In the genomic region with DNA sequence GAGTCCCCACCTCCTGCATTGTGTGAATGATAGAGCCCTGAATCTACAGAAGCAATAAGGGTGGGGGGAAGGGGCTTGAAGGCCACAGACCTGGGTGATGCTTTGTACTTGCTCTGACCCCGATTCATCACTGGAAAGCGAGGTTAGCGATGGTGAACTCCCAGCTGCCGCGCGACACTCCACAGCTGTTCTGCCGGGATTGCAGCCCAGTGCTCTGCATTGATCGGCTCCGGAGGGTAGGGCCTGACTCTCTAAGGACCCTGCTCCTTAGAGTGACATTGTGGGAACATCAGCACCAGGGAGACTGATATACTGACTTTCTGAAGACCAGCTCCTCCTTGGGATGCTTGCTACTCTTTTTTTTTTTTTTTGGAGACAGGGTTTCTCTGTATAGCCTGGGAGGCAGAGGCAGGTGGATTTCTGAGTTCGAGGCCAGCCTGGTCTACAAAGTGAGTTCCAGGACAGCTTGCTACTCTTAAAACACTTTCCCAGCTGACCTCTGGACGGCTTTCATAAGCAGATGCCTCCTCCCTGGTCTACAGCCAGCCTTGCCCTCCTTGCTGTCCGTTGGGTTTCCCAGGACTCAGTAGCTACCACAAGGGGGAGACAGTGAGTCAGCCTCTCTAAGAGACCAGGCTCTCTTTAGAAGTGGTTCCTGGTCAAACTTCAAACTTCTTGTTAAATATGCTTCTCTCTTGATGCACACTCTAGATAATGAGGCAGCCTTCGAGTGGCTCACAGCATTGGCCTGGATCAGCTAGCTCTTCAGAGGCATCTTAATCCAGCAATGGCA, we compare ENCODE assay signal across 8 mouse cellular contexts. TPM values are rescaled to one million over a fixed set of nuclear protein-coding genes. Genes with fewer than 3 reads are reported as not detected.
DNase-seq lines count a peak whose midpoint lies in the region; ATAC-seq and TF ChIP-seq lines count a peak whose summit lies in the region.

No protein-coding gene starts in this region.

- no peaks in the 10 kb centered on the region for H3K4me1 ChIP-seq in bone marrow macrophage, adult 2 months (ENCODE audit: control insufficient read depth, insufficient read depth, low read length)
- H3K4me1 ChIP-seq in limb, embryonic 11.5 days (ENCODE audit: control insufficient read depth, insufficient read depth, low read length), result 0 out of 2 replicates have a peak, but pooled peaks cover 4% of the 10 kb centered on the region

- peak; percentile 64 for TF ChIP-seq CTCF in bone marrow macrophage, adult 2 months (IDR thresholded peaks at IDR 0.05; ENCODE audit: low read depth, low read length)

- no peaks in the 10 kb centered on the region for H3K27me3 ChIP-seq in limb, embryonic 11.5 days (ENCODE audit: control insufficient read depth, insufficient read depth, low read length)

- no peak overlapping the region for H3K27ac ChIP-seq in bone marrow macrophage, adult 2 months (ENCODE audit: insufficient read depth, low read depth, low read length)
- H3K27ac ChIP-seq in limb, embryonic 11.5 days (replicated peaks; ENCODE audit: low read depth, low read length), result no peak overlapping the region

- no peak overlapping the region for H3K9ac ChIP-seq in limb, embryonic 11.5 days (ENCODE audit: low read length)

- DNase-seq in 3134 (ENCODE audit: extremely low read depth, insufficient read length, low spot score), result peak; percentile 42
- DNase-seq in kidney, adult 18-20 months, result peak; percentile 73
- peak; percentile 81 for DNase-seq in limb, embryonic 11.5 days (ENCODE audit: low spot score)
- peak; percentile 37 for DNase-seq in retina, adult 2 months (ENCODE audit: low read depth, low spot score)
- DNase-seq in thymus, postnatal 4 days, result peak; percentile 75

- H3K9me3 ChIP-seq in limb, embryonic 11.5 days (ENCODE audit: control insufficient read depth, low read length), result no peaks in the 10 kb centered on the region

- no peak for TF ChIP-seq POLR2A in bone marrow macrophage, adult 2 months (IDR thresholded peaks at IDR 0.05; ENCODE audit: borderline replicate concordance, low read depth, low read length)

- H3K4me2 ChIP-seq in limb, embryonic 11.5 days (ENCODE audit: low read depth, severe bottlenecking), result no peak overlapping the region

- no peaks in the 10 kb centered on the region for H3K36me3 ChIP-seq in limb, embryonic 11.5 days (ENCODE audit: control insufficient read depth, insufficient read depth, low read length)

- peak; percentile 61 for ATAC-seq in CD4-positive, CD25-positive, alpha-beta regulatory T cell, adult 4 months
- 0 out of 2 replicates have a peak, but pooled peaks have one; percentile 61 for ATAC-seq in erythroblast, adult 5-6 weeks (replicated peaks; ENCODE audit: low FRiP score, poor library complexity, severe bottlenecking)
- no peak for ATAC-seq in limb, embryonic 11.5 days (ENCODE audit: insufficient number of reproducible peaks, low FRiP score, low TSS enrichment, low read depth)

- H3K4me3 ChIP-seq in bone marrow macrophage, adult 2 months (ENCODE audit: insufficient read depth, low read length), result no peak overlapping the region
- H3K4me3 ChIP-seq in limb, embryonic 11.5 days (ENCODE audit: low read depth, low read length), result no peak overlapping the region

- 63% methylated on average over 13 of the region's 13 CpGs for WGBS in limb, embryonic 11.5 days

RNA-seq across cellular contexts. Expression of gene Slc22a3, which starts 27.0 kb away (rescaled TPM):
- polyA plus RNA-seq in CD4-positive, CD25-positive, alpha-beta regulatory T cell, adult 4 months (2017; shearing (Covaris generic)), result not detected
- polyA plus RNA-seq in bone marrow macrophage, adult 2 months (2012; ENCODE audit: insufficient read depth, insufficient read length, missing spikeins), result not detected in 2 replicates
- 0.63 TPM in 1 of 2 replicates, not detected in the other for total RNA-seq in erythroblast, adult 5-6 weeks (2015; ENCODE audit: low replicate concordance)
- total RNA-seq in erythroblast, adult 5-6 weeks (2017; ENCODE audit: low replicate concordance), result 1.0 and 1.3 TPM in 2 replicates
- polyA plus RNA-seq in limb, embryonic 11.5 days (2014; fragmentation: Nextera tagmentation; extraction: Ambion mirVana), result 0.11 and 0.17 TPM in 2 replicates

RNA-seq across cellular contexts. Expression of gene Slc22a2, which starts 49.4 kb away (rescaled TPM):
- polyA plus RNA-seq in CD4-positive, CD25-positive, alpha-beta regulatory T cell, adult 4 months (2017; shearing (Covaris generic)), result 1 to 10 TPM; 6.0 to 7.5 TPM
- polyA plus RNA-seq in bone marrow macrophage, adult 2 months (2012; ENCODE audit: insufficient read depth, insufficient read length, missing spikeins), result not detected in 2 replicates
- total RNA-seq in erythroblast, adult 5-6 weeks (2015; ENCODE audit: low replicate concordance), result not detected in 2 replicates
- total RNA-seq in erythroblast, adult 5-6 weeks (2017; ENCODE audit: low replicate concordance), result not detected in 2 replicates
- not detected in 2 replicates for polyA plus RNA-seq in limb, embryonic 11.5 days (2014; fragmentation: Nextera tagmentation; extraction: Ambion mirVana)
